Comparison of ENCODE assay signal across 8 mouse cellular contexts in genomic region chr4:46507736-46508460, GRCm38 (mm10). TPM values are rescaled to one million over a fixed set of nuclear protein-coding genes. Genes with fewer than 3 reads are reported as not detected.
DNase-seq lines count a peak whose midpoint lies in the region; ATAC-seq and TF ChIP-seq lines count a peak whose summit lies in the region.

No protein-coding gene starts in this region.

- peaks cover 5% of the 10 kb centered on the region; the same call in 1 of the 2 replicates for H3K36me3 ChIP-seq in lung, postnatal 0 days (ENCODE audit: insufficient read depth, low read length)

- H3K4me1 ChIP-seq in lung, postnatal 0 days (ENCODE audit: insufficient read depth, low read depth, low read length): no peaks in the 10 kb centered on the region; the same call in 1 of the 2 replicates

- H3K9ac ChIP-seq in lung, postnatal 0 days (replicated peaks; ENCODE audit: low read depth): no peak overlapping the region

- peak overlapping the region; percentile 96 for H3K4me2 ChIP-seq in lung, postnatal 0 days (replicated peaks; ENCODE audit: low read depth, low read length)

- no peaks in the 10 kb centered on the region for H3K27me3 ChIP-seq in lung, postnatal 0 days (replicated peaks; ENCODE audit: insufficient read depth, low read length)

- ATAC-seq in hematopoietic stem cell, adult 5-6 weeks (replicated peaks in 1 of 2; ENCODE audit: insufficient read depth in 1 of 2, low FRiP score in 2 of 2, low TSS enrichment in 1 of 2, low read depth in 1 of 2, poor library complexity in 2 of 2, severe bottlenecking in 2 of 2): peak; percentile 61 to 78
- ATAC-seq in lung, postnatal 0 days: peak; percentile 56

- WGBS in lung, postnatal 0 days: 9% methylated on average over 16 of the region's 16 CpGs

- H3K9me3 ChIP-seq in lung, postnatal 0 days (ENCODE audit: low read length): no peaks in the 10 kb centered on the region

- TF ChIP-seq CTCF in lung, postnatal 0 days (IDR thresholded peaks at IDR 0.05): peak; percentile 92

- H3K27ac ChIP-seq in lung, postnatal 0 days (ENCODE audit: low read length): peak overlapping the region; percentile 51; the same call in 1 of the 2 replicates

- DNase-seq in MEL-GATA-1-ER (ENCODE audit: extremely low read depth, low read depth): peak; percentile 89
- peak; percentile 84 for DNase-seq in cerebellum, adult 9-10 months
- peak; percentile 71 for DNase-seq in forelimb bud, embryonic 11.5 days (ENCODE audit: low read depth, low spot score)
- peak; percentile 52 for DNase-seq in layer of hippocampus, adult 9-11 months
- peak; percentile 90 for DNase-seq in lung, postnatal 0 days (ENCODE audit: low spot score)
- DNase-seq in ovary, postnatal 36 days (ENCODE audit: low spot score): peak; percentile 75
- peak; percentile 85 to 86 for DNase-seq in thymus, postnatal 36 days

- H3K4me3 ChIP-seq in lung, postnatal 0 days (ENCODE audit: low read depth, low read length): peak overlapping the region; percentile 55

- peak; percentile 32; the same call in 1 of the 2 replicates for TF ChIP-seq EP300 in lung, postnatal 0 days (IDR thresholded peaks at IDR 0.05)

RNA-seq across cellular contexts. Expression of gene Nans, which starts 18.9 kb away (rescaled TPM):
- total RNA-seq in hematopoietic stem cell, adult 5-6 weeks (2017): 47.3 and 48.7 TPM in 2 replicates
- polyA plus RNA-seq in lung, postnatal 0 days (2015; fragmentation: Nextera tagmentation; extraction: Ambion mirVana): 48.2 and 52.4 TPM in 2 replicates

RNA-seq across cellular contexts. Expression of gene Trim14, which starts 28.0 kb away (rescaled TPM):
- 17.7 and 43.5 TPM in 2 replicates for total RNA-seq in hematopoietic stem cell, adult 5-6 weeks (2017)
- 5.2 and 5.4 TPM in 2 replicates for polyA plus RNA-seq in lung, postnatal 0 days (2015; fragmentation: Nextera tagmentation; extraction: Ambion mirVana)

RNA-seq across cellular contexts. Expression of gene Anp32b, which starts 57.2 kb away (rescaled TPM):
- 103 and 209 TPM in 2 replicates for total RNA-seq in hematopoietic stem cell, adult 5-6 weeks (2017)
- polyA plus RNA-seq in lung, postnatal 0 days (2015; fragmentation: Nextera tagmentation; extraction: Ambion mirVana): 81.3 and 91.0 TPM in 2 replicates

Comparison
In these comparisons a context has a peak if more than half of its experiments do, and no peak if none do; other contexts are left out.
1. Peak in every context shown above with its lines: DNase-seq, ATAC-seq, H3K4me3 ChIP-seq and H3K27ac ChIP-seq.